Mouse (Mus musculus): ENCODE data around the gene Tnfsf9. TPM values are rescaled to one million over a fixed set of nuclear protein-coding genes. Genes with fewer than 3 reads are reported as not detected.

The Tnfsf9 gene
- polyA plus RNA-seq, 1 experiment from 2014 or later, result 3.5 TPM

DNA sequence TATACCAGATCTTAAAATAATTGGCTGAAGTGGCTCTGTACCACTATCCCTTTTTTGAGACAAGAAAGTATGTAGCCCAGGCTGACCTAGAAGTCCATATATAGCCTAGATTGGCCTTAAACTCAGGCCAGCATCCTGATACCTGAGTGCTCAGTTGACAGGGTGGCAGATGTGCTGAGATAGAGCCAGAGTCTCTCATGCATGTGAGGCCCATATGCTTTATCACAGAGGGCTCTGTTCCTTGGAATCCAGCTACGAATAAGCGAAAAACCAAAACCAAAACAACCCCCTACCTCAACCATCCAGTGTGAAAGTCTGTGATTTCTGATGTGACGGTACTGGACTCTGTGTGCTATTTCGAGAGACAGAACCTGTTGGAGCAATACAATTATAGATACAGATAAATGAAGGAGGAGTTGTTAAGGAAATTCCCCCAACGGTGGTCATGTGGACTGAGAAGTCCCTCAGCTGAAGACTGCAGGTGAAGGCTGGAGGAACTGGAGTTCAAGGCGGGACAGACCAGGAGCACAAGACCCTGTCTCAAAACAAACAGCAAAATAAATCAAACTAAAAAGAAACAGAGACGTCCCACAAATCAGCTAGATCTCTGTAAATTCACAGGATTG lies 3.0 kb downstream of the Tnfsf9 start:
- TF ChIP-seq EP300 (optimal IDR thresholded peaks at IDR 0.05) (no peak), CTCF (IDR thresholded peaks at IDR 0.05; ENCODE audit: low read depth) (no peak)
- no peak for ATAC-seq (ENCODE audit: low FRiP score, low TSS enrichment)
- no peak for DNase-seq (ENCODE audit: low spot score)
- no peak overlapping the region for H3K27ac ChIP-seq (replicated peaks)
- no peaks in the 10 kb centered on the region for H3K9me3 ChIP-seq (ENCODE audit: control insufficient read depth, low read length)
- H3K36me3 ChIP-seq (ENCODE audit: control insufficient read depth, insufficient read depth, low read length), result no peaks in the 10 kb centered on the region
- H3K27me3 ChIP-seq (ENCODE audit: control insufficient read depth, insufficient read depth, low read length), result no peaks in the 10 kb centered on the region
- H3K4me1 ChIP-seq (replicated peaks; ENCODE audit: control insufficient read depth, insufficient read depth), result no peaks in the 10 kb centered on the region
- 79% methylated on average over 7 of the region's 7 CpGs for WGBS
- H3K4me3 ChIP-seq (ENCODE audit: low read depth, low read length), result no peak overlapping the region
- H3K9ac ChIP-seq (ENCODE audit: low read length), result no peak overlapping the region
- no peak overlapping the region for H3K4me2 ChIP-seq (replicated peaks; ENCODE audit: low read depth)

DNA sequence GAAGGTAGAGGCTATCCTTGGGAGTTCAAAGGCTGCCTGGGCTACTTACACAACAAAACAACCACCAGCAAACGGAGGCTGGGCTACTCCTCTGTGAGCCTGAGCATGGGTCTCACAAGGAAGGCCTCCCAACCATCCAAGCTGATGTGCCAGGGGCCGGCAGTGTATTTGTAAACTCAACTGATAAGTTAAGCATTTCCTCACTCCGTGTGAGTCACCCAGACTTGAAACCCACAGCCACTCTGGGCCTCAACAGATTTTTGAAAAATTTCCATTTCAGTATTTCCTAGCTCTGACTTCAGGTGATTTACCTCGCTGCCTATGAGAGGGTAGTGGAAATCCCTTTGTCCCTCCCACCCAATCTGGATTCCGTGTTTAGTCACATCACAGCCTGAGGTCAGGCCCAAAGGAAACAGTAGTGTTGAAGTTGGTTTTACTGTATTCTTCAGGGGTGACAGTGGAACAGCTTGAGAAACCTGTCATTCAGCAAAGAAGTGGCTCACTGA lies 3.6 kb downstream of the Tnfsf9 start:
- Histone ChIP-seq H3K27ac (replicated peaks) (no peak overlapping the region), H3K27me3 (ENCODE audit: control insufficient read depth, insufficient read depth, low read length) (no peaks in the 10 kb centered on the region), H3K4me2 (replicated peaks; ENCODE audit: low read depth) (no peak overlapping the region), H3K9ac (ENCODE audit: low read length) (no peak overlapping the region), H3K4me1 (replicated peaks; ENCODE audit: control insufficient read depth, insufficient read depth) (no peaks in the 10 kb centered on the region), H3K4me3 (ENCODE audit: low read depth, low read length) (no peak overlapping the region), H3K36me3 (ENCODE audit: control insufficient read depth, insufficient read depth, low read length) (no peaks in the 10 kb centered on the region), H3K9me3 (ENCODE audit: control insufficient read depth, low read length) (no peaks in the 10 kb centered on the region)
- TF ChIP-seq CTCF (IDR thresholded peaks at IDR 0.05; ENCODE audit: low read depth) (no peak), EP300 (optimal IDR thresholded peaks at IDR 0.05) (no peak)
- 34% methylated on average over 5 of the region's 5 CpGs for WGBS
- ATAC-seq (ENCODE audit: low FRiP score, low TSS enrichment), result no peak
- no peak for DNase-seq (ENCODE audit: low spot score)

DNA sequence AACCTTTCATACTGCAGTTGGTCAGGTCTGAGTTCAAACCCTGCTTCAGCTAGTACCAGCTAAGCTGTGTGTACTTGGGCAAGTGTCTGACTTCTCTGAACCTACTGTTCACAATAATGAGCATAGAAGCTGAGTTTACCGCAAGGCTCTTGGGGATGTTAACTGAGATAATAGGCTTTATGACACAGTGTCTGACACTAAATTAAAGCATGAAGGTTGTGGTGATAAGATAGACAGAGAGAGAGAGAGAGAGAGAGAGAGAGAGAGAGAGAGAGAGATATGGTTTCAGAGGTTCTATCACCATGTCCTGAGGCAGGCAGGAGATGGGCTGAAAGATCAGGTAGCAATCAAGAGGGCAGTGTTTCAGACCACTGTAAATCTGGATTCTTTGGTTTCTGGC lies 4.9 kb downstream of the Tnfsf9 start:
- TF ChIP-seq EP300 (optimal IDR thresholded peaks at IDR 0.05) (no peak), CTCF (IDR thresholded peaks at IDR 0.05; ENCODE audit: low read depth) (no peak)
- Histone ChIP-seq H3K4me2 (replicated peaks; ENCODE audit: low read depth) (no peak overlapping the region), H3K27ac (replicated peaks) (no peak overlapping the region), H3K36me3 (ENCODE audit: control insufficient read depth, insufficient read depth, low read length) (no peaks in the 10 kb centered on the region), H3K27me3 (ENCODE audit: control insufficient read depth, insufficient read depth, low read length) (no peaks in the 10 kb centered on the region), H3K9me3 (ENCODE audit: control insufficient read depth, low read length) (no peaks in the 10 kb centered on the region), H3K4me1 (replicated peaks; ENCODE audit: control insufficient read depth, insufficient read depth) (no peaks in the 10 kb centered on the region), H3K9ac (ENCODE audit: low read length) (no peak overlapping the region), H3K4me3 (ENCODE audit: low read depth, low read length) (no peak overlapping the region)
- ATAC-seq (ENCODE audit: low FRiP score, low TSS enrichment) (no peak), DNase-seq (ENCODE audit: low spot score) (no peak)
- WGBS, result 78% methylated on average over 1 of the region's 1 CpGs

DNA sequence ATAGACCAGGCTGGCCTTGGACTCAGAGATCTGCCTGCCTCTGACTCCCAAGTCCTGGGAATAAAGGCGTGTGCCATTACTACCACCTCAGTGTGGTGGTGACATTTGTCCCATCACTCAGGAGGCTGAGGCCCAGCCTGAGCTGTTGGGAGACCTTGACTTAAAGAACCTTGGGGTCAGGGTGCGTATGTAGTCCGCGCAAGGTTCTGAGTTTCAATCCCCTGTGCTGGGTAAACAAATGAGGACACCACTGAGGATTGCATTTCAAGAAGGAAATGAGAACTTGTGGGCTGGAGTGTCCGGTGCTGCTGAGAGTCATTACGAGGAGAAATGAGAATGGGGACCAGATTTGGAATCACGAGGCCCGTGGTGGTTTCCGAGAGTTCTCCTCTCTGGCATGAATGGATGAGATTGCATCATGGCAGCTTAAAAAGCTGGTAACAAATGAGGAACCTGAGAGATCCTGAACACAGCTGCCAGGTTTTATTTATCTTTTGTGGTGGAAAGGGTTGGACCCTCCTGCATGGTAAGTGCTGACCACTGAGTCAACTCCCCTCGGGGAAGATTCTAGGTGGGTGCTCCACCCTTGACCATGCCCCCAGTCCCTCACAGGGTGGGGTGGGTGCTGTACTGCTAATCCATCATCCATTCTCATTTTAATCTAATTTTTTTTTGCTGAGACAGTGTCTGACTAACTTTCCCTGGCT lies 7.8 kb downstream of the Tnfsf9 start:
- DNase-seq (ENCODE audit: low spot score), result no peak
- 0 out of 2 replicates have a peak, but pooled peaks have one; percentile 45 for ATAC-seq (ENCODE audit: low FRiP score, low TSS enrichment)

DNA sequence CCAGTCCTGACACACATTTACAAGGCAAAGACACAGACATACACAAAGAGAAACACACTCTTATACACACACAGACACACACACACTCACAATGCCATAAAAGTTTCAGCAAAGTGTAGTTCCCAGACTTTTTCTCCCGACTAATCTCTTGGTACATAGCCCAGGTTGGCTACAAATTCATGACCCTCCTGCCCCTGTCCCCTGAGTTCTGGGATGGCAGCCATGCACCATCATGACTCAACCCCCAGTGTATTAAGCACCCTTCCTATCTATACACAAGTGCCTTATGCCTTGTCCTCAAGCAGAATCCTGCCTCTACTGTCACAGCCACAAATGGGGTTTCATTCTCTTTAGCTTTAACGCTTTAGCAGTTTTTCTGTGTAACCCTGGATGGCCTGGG lies 11.7 kb downstream of the Tnfsf9 start:
- Histone ChIP-seq H3K9me3 (ENCODE audit: control insufficient read depth, low read length) (no peaks in the 10 kb centered on the region), H3K36me3 (ENCODE audit: control insufficient read depth, insufficient read depth, low read length) (no peaks in the 10 kb centered on the region), H3K4me2 (replicated peaks; ENCODE audit: low read depth) (no peak overlapping the region), H3K27me3 (ENCODE audit: control insufficient read depth, insufficient read depth, low read length) (no peaks in the 10 kb centered on the region), H3K27ac (replicated peaks) (no peak overlapping the region), H3K4me1 (replicated peaks; ENCODE audit: control insufficient read depth, insufficient read depth) (no peaks in the 10 kb centered on the region), H3K4me3 (ENCODE audit: low read depth, low read length) (no peak overlapping the region), H3K9ac (ENCODE audit: low read length) (no peak overlapping the region)
- DNase-seq (ENCODE audit: low spot score) (no peak), ATAC-seq (ENCODE audit: low FRiP score, low TSS enrichment) (no peak)
- WGBS, result 64% methylated on average over 2 of the region's 2 CpGs
- TF ChIP-seq EP300 (optimal IDR thresholded peaks at IDR 0.05) (no peak), CTCF (IDR thresholded peaks at IDR 0.05; ENCODE audit: low read depth) (no peak)

More for the DNA sequence above, 7.8 kb downstream of the Tnfsf9 start:
- no peaks in the 10 kb centered on the region for H3K36me3 ChIP-seq (ENCODE audit: control insufficient read depth, insufficient read depth, low read length)
- TF ChIP-seq CTCF (IDR thresholded peaks at IDR 0.05; ENCODE audit: low read depth) (no peak), EP300 (optimal IDR thresholded peaks at IDR 0.05) (no peak)
- 72% methylated on average over 10 of the region's 10 CpGs for WGBS
- H3K4me1 ChIP-seq (replicated peaks; ENCODE audit: control insufficient read depth, insufficient read depth), result no peaks in the 10 kb centered on the region
- no peaks in the 10 kb centered on the region for H3K27me3 ChIP-seq (ENCODE audit: control insufficient read depth, insufficient read depth, low read length)
- H3K9me3 ChIP-seq (ENCODE audit: control insufficient read depth, low read length), result no peaks in the 10 kb centered on the region
- H3K4me3 ChIP-seq (ENCODE audit: low read depth, low read length), result no peak overlapping the region
- H3K9ac ChIP-seq (ENCODE audit: low read length), result no peak overlapping the region
- no peak overlapping the region for H3K4me2 ChIP-seq (replicated peaks; ENCODE audit: low read depth)
- H3K27ac ChIP-seq (replicated peaks), result no peak overlapping the region
